Mouse (Mus musculus) hindbrain, embryonic 11.5 days (tissue): ENCODE measurements at regions not wholly inside any gene's neighbourhood (a gene's known extent, or its start where the extent isn't known, plus 50 kb on each side); places are given as distances from the start of the nearest gene placed in this dataset.

ENCODE experiments used
- ATAC-seq: fragments of 200-750 bp; cut with Nextera tagmentation; 2 replicates; pipeline ENCODE4 v1.8.0; 2017; ENCODE audit warnings: mild to moderate bottlenecking, moderate TSS enrichment, moderate library complexity; ENCODE audit not compliant: low FRiP score
- DNase-seq: peaks from one replicate; pipeline ENCODE4 v3.0.0-alpha.2; 2015; ENCODE audit warnings: low spot score
- H3K27ac ChIP-seq: fragments of 300-500 bp; sonication (generic); 2 replicates; pipeline ENCODE4 v1.5.1; 2014; ENCODE audit warnings: mild to moderate bottlenecking, low read depth, low read length
- H3K27me3 ChIP-seq: fragments of 300-500 bp; sonication (generic); 2 replicates; pipeline ENCODE4 v1.6.1; 2014; ENCODE audit warnings: mild to moderate bottlenecking, low read length, moderate library complexity, mixed read lengths; ENCODE audit not compliant: control insufficient read depth, insufficient read depth
- H3K36me3 ChIP-seq: fragments of 300-500 bp; sonication (generic); 2 replicates; pipeline ENCODE4 v1.6.1; 2014; ENCODE audit warnings: mild to moderate bottlenecking, low read length, moderate library complexity, mixed read lengths; ENCODE audit not compliant: control insufficient read depth, insufficient read depth
- H3K4me1 ChIP-seq: fragments of 300-500 bp; sonication (generic); replicated peaks from 2 replicates; pipeline ENCODE4 v1.6.1; 2014; ENCODE audit warnings: low read length, mixed read lengths; ENCODE audit not compliant: control insufficient read depth, insufficient read depth
- H3K4me2 ChIP-seq: fragments of 300-500 bp; sonication (generic); replicated peaks from 2 replicates; pipeline ENCODE4 v1.6.1; 2014; ENCODE audit warnings: mild to moderate bottlenecking, low read depth, low read length
- H3K4me3 ChIP-seq: fragments of 300-500 bp; sonication (generic); 2 replicates; pipeline ENCODE4 v1.5.1; 2014; ENCODE audit warnings: low read depth, low read length
- H3K9ac ChIP-seq: fragments of 300-500 bp; sonication (generic); 2 replicates; pipeline ENCODE4 v1.6.1; 2014; ENCODE audit warnings: low read depth, low read length
- H3K9me3 ChIP-seq: fragments of 300-500 bp; sonication (generic); 2 replicates; pipeline ENCODE4 v1.6.1; 2016; ENCODE audit warnings: low read length; ENCODE audit not compliant: control insufficient read depth
- WGBS: fragments of 180-500 bp; shearing (Covaris S2); extraction: QIAGEN DNeasy Blood & Tissue Kit; methylation state at CpG from one replicate; pipeline ENCODE4 v1.1.7; 2014; 5-methylcytosine and 5-hydroxymethylcytosine counted together

DNA sequence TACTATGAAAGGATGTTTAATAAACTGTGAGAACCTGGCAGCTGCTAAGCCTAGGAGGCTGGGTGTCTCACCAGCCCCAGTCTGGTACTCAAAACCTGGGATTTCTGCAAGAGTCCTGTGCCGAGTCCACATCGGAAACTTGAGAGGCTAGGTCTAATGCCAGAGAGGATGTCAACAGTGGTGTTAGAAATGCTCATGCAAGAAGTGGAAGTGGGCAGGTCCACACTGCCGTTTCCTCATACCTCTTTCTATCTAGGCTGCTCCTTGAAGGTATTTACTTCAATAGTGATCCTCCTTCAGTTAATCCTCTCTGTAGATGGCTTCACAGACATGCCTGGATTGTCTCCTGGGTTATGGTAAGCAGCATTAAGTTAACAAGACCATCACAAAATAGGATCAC is 168.6 kb upstream of the Far2 start:
- Histone ChIP-seq H3K36me3 (no peaks in the 10 kb centered on the region), H3K4me1 (no peaks in the 10 kb centered on the region), H3K4me2 (no peak overlapping the region), H3K27ac (no peak overlapping the region), H3K27me3 (no peaks in the 10 kb centered on the region), H3K9me3 (no peaks in the 10 kb centered on the region), H3K4me3 (no peak overlapping the region), H3K9ac (no peak overlapping the region)
- DNase-seq (no peak), ATAC-seq (no peak)
- 93% methylated on average over 3 of the region's 3 CpGs for WGBS

- 93% methylated on average over 4 of the region's 4 CpGs for WGBS
- DNase-seq: no peak
Measured at GRCm38 (mm10) chr6:147885902-147886301, 161.2 kb upstream of the Far2 start.

GRCm38 (mm10) chr6:147919697-147920096 is 127.4 kb upstream of the Far2 start:
- no peak for DNase-seq
- no peak overlapping the region for H3K9ac ChIP-seq
- no peaks in the 10 kb centered on the region for H3K27me3 ChIP-seq
- no peak overlapping the region for H3K4me3 ChIP-seq
- no peak for ATAC-seq
- WGBS: 68% methylated on average over 1 of the region's 1 CpGs
- no peaks in the 10 kb centered on the region for H3K9me3 ChIP-seq
- no peaks in the 10 kb centered on the region for H3K4me1 ChIP-seq
- H3K4me2 ChIP-seq: no peak overlapping the region
- no peaks in the 10 kb centered on the region for H3K36me3 ChIP-seq
- H3K27ac ChIP-seq: no peak overlapping the region

More at GRCm38 (mm10) chr6:147885902-147886301, 161.2 kb upstream of the Far2 start:
- H3K27ac ChIP-seq: no peak overlapping the region
- H3K4me1 ChIP-seq: no peaks in the 10 kb centered on the region
- H3K9me3 ChIP-seq: no peaks in the 10 kb centered on the region
- H3K36me3 ChIP-seq: no peaks in the 10 kb centered on the region
- no peak for ATAC-seq
- H3K4me2 ChIP-seq: no peak overlapping the region
- no peaks in the 10 kb centered on the region for H3K27me3 ChIP-seq
- H3K9ac ChIP-seq: no peak overlapping the region
- H3K4me3 ChIP-seq: no peak overlapping the region

- no peaks in the 10 kb centered on the region for H3K4me1 ChIP-seq
- H3K36me3 ChIP-seq: no peaks in the 10 kb centered on the region
- H3K9ac ChIP-seq: no peak overlapping the region
- no peak overlapping the region for H3K27ac ChIP-seq
- DNase-seq: no peak
- H3K27me3 ChIP-seq: no peaks in the 10 kb centered on the region
- no peak overlapping the region for H3K4me3 ChIP-seq
- no peak for ATAC-seq
- no peaks in the 10 kb centered on the region for H3K9me3 ChIP-seq
- WGBS: 79% methylated on average over 5 of the region's 5 CpGs
- H3K4me2 ChIP-seq: no peak overlapping the region
Measured at GRCm38 (mm10) chr6:147921091-147921490, 126.0 kb upstream of the Far2 start.

GRCm38 (mm10) chr6:147922506-147922905 is 124.6 kb upstream of the Far2 start:
- no peaks in the 10 kb centered on the region for H3K27me3 ChIP-seq
- ATAC-seq (no peak), DNase-seq (no peak)
- H3K4me2 ChIP-seq: no peak overlapping the region
- H3K4me3 ChIP-seq: no peak overlapping the region
- no peak overlapping the region for H3K9ac ChIP-seq
- no peaks in the 10 kb centered on the region for H3K9me3 ChIP-seq
- no peaks in the 10 kb centered on the region for H3K4me1 ChIP-seq
- 82% methylated on average over 5 of the region's 5 CpGs for WGBS
- H3K27ac ChIP-seq: no peak overlapping the region
- H3K36me3 ChIP-seq: no peaks in the 10 kb centered on the region

DNA sequence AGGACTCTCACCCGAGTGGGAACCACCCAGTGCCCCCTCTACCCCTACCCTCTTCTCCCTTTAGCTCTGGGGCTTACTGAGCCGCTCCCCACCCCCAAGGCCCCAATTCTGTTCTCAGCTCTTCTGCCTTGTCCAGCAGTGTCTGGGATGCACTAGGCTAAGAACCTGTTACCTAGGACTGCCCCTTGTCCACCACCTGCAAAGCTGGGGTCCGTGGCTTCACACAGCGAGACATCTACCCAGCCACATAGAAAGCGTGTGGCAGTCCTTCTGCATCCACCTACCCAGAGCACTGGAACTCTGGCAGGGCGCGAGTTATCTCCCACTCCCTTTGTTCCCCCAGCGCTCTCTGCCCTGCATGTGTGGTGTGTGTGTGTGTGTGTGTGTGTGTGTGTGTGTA is 123.8 kb upstream of the Far2 start:
- H3K4me3 ChIP-seq: no peak overlapping the region
- H3K4me2 ChIP-seq: no peak overlapping the region
- H3K4me1 ChIP-seq: no peaks in the 10 kb centered on the region
- no peaks in the 10 kb centered on the region for H3K36me3 ChIP-seq
- ATAC-seq: no peak
- H3K27me3 ChIP-seq: no peaks in the 10 kb centered on the region
- DNase-seq: no peak
- no peaks in the 10 kb centered on the region for H3K9me3 ChIP-seq
- H3K9ac ChIP-seq: no peak overlapping the region
- no peak overlapping the region for H3K27ac ChIP-seq
- WGBS: 92% methylated on average over 8 of the region's 8 CpGs

GRCm38 (mm10) chr6:147928951-147929350 is 118.1 kb upstream of the Far2 start:
- no peaks in the 10 kb centered on the region for H3K9me3 ChIP-seq
- no peak overlapping the region for H3K4me2 ChIP-seq
- ATAC-seq: no peak
- no peaks in the 10 kb centered on the region for H3K36me3 ChIP-seq
- H3K9ac ChIP-seq: no peak overlapping the region
- H3K27me3 ChIP-seq: no peaks in the 10 kb centered on the region
- H3K4me1 ChIP-seq: no peaks in the 10 kb centered on the region
- H3K4me3 ChIP-seq: no peak overlapping the region
- DNase-seq: no peak
- no peak overlapping the region for H3K27ac ChIP-seq

DNA sequence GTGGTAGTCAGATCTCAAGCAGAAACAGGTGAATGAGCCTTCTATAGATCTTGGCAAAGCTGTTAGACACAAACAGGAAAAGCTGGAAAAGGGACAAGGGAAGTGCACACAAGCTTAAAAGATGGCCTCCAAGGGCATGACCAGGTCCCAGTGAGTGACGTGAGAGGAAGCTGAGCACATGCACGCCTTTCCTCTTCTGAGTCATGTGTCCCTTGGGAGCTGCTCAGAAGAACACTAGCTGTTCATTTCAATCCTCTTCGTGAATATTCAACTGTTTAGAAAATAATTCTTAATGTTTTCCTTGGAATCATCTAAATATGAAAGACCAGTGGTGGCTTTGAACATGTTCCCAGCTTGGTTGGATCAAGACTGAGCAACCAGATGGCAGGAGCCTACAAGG is 103.0 kb upstream of the Far2 start:
- no peaks in the 10 kb centered on the region for H3K27me3 ChIP-seq
- H3K36me3 ChIP-seq: no peaks in the 10 kb centered on the region
- no peak overlapping the region for H3K9ac ChIP-seq
- no peak overlapping the region for H3K4me2 ChIP-seq
- H3K4me3 ChIP-seq: no peak overlapping the region
- 78% methylated on average over 3 of the region's 3 CpGs for WGBS
- no peaks in the 10 kb centered on the region for H3K4me1 ChIP-seq
- ATAC-seq (no peak), DNase-seq (no peak)
- no peak overlapping the region for H3K27ac ChIP-seq
- no peaks in the 10 kb centered on the region for H3K9me3 ChIP-seq

DNA sequence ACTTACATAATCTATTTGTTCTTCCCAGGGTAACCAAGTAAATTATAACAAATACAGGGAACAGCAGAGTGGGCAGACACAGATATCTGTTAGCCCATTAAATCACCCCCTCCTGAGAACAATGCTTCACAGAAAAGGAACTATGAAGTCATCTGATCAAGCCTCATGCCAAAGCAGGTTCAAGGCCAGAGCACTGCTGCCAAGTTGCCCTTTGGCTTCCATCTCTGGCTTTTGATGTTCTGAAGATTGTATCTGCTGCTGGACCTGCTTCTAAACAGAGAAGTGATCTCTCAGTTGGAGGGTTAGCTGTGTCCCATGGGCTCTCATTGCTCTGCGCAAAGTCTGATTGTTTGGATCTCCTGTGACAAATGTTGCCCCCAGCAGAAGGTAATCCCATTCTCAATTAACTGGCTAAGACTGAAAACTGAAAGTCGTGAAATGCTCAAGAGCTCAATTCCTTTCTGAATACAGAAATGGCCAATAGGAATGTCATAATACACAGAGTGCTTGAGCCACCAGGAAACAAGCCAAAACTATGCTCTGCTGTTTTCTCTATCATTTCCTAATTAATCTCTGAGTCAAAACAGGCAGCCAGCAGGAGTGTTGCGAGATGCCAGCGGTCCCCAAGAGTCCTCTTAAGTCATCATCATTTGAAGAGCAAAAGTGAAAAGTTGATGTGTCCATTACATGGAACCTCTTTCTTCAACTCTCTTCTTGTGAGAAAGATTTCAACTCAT is 102.0 kb upstream of the Far2 start:
- DNase-seq (no peak), ATAC-seq (no peak)
- no peaks in the 10 kb centered on the region for H3K4me1 ChIP-seq
- H3K27me3 ChIP-seq: no peaks in the 10 kb centered on the region
- no peaks in the 10 kb centered on the region for H3K36me3 ChIP-seq
- WGBS: 90% methylated on average over 4 of the region's 4 CpGs
- H3K27ac ChIP-seq: no peak overlapping the region
- H3K4me3 ChIP-seq: no peak overlapping the region
- no peak overlapping the region for H3K4me2 ChIP-seq
- H3K9ac ChIP-seq: no peak overlapping the region
- no peaks in the 10 kb centered on the region for H3K9me3 ChIP-seq
